Mouse (Mus musculus): ENCODE measurements at regions not wholly inside any gene's neighbourhood (a gene's known extent, or its start where the extent isn't known, plus 50 kb on each side); places are given as distances from the start of the nearest gene placed in this dataset.

- TF ChIP-seq POLR2A (IDR thresholded peaks at IDR 0.05; ENCODE audit: insufficient read depth, low read depth, low read length) (no peak), EP300 (IDR thresholded peaks at IDR 0.05; ENCODE audit: insufficient read depth, low read depth, low read length) (no peak)
Observed at GRCm38 (mm10) chr2:79136619-79137458, 118.4 kb upstream of the Itga4 start.

All from heart, adult 2 months (tissue).